Mouse (Mus musculus): Measurements from ENCODE around the gene Stau1.

- TF ChIP-seq CTCF (IDR thresholded peaks at IDR 0.05; ENCODE audit: low read depth) (no peak), EP300 (IDR thresholded peaks at IDR 0.05; ENCODE audit: low read depth) (no peak)
Measured at GRCm38 (mm10) chr2:166943146-166943545, 53.0 kb downstream of the Stau1 start.
